Mouse (Mus musculus): ENCODE measurements at regions not wholly inside any gene's neighbourhood (a gene's known extent, or its start where the extent isn't known, plus 50 kb on each side); places are given as distances from the start of the nearest gene placed in this dataset.

DNA sequence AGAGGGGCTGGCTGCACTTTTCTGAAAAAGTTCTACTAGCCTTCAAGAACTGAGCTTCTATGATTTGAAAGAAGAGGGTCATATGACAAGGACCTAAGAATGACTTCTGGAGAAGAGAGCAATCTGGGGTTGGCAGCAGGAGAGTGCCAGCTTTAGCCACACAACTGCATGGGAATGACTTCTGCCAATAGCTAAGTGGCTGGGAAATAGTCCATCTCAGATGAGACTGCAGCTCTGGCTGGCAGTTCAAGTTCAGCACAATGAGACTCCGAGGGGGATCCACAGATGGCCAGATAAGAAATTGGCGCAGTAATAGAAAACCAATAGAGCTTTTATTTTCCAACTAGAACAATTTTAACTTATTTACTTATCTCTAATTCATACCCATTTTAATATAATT lies 122.1 kb upstream of the Fbxo33 start:
- no peak overlapping the region for H3K9ac ChIP-seq (replicated peaks; ENCODE audit: low read length, poor library complexity, severe bottlenecking)
- DNase-seq (ENCODE audit: low spot score) (peak; percentile 4), ATAC-seq (ENCODE audit: low FRiP score) (no peak)
- H3K27me3 ChIP-seq (ENCODE audit: insufficient read depth, low read length) = no peaks in the 10 kb centered on the region
- no peak overlapping the region for H3K4me2 ChIP-seq (ENCODE audit: low read depth, low read length, poor library complexity, severe bottlenecking)
- no peaks in the 10 kb centered on the region for H3K36me3 ChIP-seq (ENCODE audit: insufficient read depth, low read length)
- 83% methylated on average over 2 of the region's 2 CpGs for WGBS
- H3K27ac ChIP-seq (ENCODE audit: low read depth, low read length) = no peak overlapping the region
- no peak for TF ChIP-seq CTCF (IDR thresholded peaks at IDR 0.05)
- H3K4me1 ChIP-seq (ENCODE audit: insufficient read depth, low read length) = no peaks in the 10 kb centered on the region
- no peak overlapping the region for H3K4me3 ChIP-seq (ENCODE audit: low read depth, low read length)
- H3K9me3 ChIP-seq (ENCODE audit: low read length) = no peaks in the 10 kb centered on the region

DNA sequence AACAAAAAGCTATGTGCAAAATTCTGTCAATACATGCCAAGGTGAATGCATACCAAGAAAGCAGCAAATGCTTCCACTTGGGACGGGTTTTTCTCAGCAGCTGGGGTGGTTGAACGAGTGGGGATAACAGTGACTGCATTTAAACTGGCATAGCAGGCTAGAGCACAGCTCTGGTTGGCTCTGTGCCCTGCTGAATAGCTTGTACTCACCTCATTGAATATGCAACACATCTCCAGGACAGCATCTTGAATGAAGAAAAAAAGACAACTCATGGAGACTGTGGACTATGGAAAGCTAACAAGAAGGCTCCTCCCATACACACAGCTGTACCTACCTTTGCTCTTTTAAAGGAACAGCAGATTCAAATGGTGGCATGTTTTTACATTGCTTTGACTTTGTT lies 111.2 kb upstream of the Fbxo33 start:
- WGBS = 29% methylated on average over 2 of the region's 2 CpGs
- ATAC-seq (ENCODE audit: low FRiP score) (no peak), DNase-seq (ENCODE audit: low spot score) (peak; percentile 62)
- Histone ChIP-seq H3K4me2 (ENCODE audit: low read depth, low read length, poor library complexity, severe bottlenecking) (no peak overlapping the region), H3K4me1 (ENCODE audit: insufficient read depth, low read length) (no peaks in the 10 kb centered on the region), H3K36me3 (ENCODE audit: insufficient read depth, low read length) (no peaks in the 10 kb centered on the region), H3K9ac (replicated peaks; ENCODE audit: low read length, poor library complexity, severe bottlenecking) (no peak overlapping the region), H3K27ac (ENCODE audit: low read depth, low read length) (no peak overlapping the region), H3K4me3 (ENCODE audit: low read depth, low read length) (no peak overlapping the region), H3K9me3 (ENCODE audit: low read length) (no peaks in the 10 kb centered on the region), H3K27me3 (ENCODE audit: insufficient read depth, low read length) (no peaks in the 10 kb centered on the region)
- TF ChIP-seq CTCF (IDR thresholded peaks at IDR 0.05) = no peak

DNA sequence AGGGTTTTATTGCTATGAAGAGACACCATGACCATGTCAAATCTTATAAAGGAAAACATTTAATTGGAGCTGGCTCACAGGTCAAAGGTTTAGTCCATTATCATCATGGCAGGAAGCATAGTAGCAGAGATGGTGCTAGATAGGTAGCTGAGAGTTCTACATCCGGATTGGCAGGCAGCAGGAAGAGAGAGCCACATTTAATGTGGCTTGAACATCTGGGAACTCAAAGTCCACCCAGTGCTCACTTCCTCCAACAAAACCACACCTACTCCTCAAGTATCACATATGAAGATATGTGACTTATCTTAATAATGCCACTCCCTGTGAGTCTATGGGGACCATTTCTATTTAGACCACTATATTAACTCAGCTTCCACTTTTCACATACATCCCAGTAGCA lies 93.2 kb upstream of the Fbxo33 start:
- DNase-seq (ENCODE audit: low spot score) (no peak), ATAC-seq (ENCODE audit: low FRiP score) (no peak)
- Histone ChIP-seq H3K4me3 (ENCODE audit: low read depth, low read length) (no peak overlapping the region), H3K9ac (replicated peaks; ENCODE audit: low read length, poor library complexity, severe bottlenecking) (no peak overlapping the region), H3K4me1 (ENCODE audit: insufficient read depth, low read length) (no peaks in the 10 kb centered on the region), H3K36me3 (ENCODE audit: insufficient read depth, low read length) (no peaks in the 10 kb centered on the region), H3K9me3 (ENCODE audit: low read length) (no peaks in the 10 kb centered on the region), H3K27me3 (ENCODE audit: insufficient read depth, low read length) (no peaks in the 10 kb centered on the region), H3K4me2 (ENCODE audit: low read depth, low read length, poor library complexity, severe bottlenecking) (no peak overlapping the region), H3K27ac (ENCODE audit: low read depth, low read length) (no peak overlapping the region)
- TF ChIP-seq CTCF (IDR thresholded peaks at IDR 0.05) = no peak
- WGBS = 59% methylated on average over 1 of the region's 1 CpGs

DNA sequence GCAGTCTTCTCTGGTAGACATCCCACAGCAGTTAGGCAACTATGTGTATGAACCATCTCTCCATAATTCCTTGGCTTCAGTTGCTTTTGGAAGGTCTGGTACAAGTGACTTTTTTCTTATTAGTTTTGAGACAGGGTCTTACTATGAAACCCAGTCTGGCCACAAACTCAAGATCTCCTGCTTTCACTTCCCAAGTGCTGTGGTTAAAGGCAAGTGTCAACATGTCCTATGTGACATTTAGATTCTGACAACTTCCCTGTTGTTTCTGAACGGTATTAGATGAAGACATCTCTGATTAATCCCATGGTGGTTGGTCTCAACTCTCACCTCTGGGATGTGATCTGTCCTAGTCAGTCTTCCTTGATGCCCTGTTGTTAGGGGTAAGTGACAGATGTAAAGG lies 88.4 kb upstream of the Fbxo33 start:
- no peaks in the 10 kb centered on the region for H3K9me3 ChIP-seq (ENCODE audit: low read length)
- H3K9ac ChIP-seq (replicated peaks; ENCODE audit: low read length, poor library complexity, severe bottlenecking) = no peak overlapping the region
- 55% methylated on average over 1 of the region's 1 CpGs for WGBS
- no peaks in the 10 kb centered on the region for H3K27me3 ChIP-seq (ENCODE audit: insufficient read depth, low read length)
- TF ChIP-seq CTCF (IDR thresholded peaks at IDR 0.05) = no peak
- DNase-seq (ENCODE audit: low spot score) (no peak), ATAC-seq (ENCODE audit: low FRiP score) (no peak)
- no peaks in the 10 kb centered on the region for H3K36me3 ChIP-seq (ENCODE audit: insufficient read depth, low read length)
- no peak overlapping the region for H3K4me3 ChIP-seq (ENCODE audit: low read depth, low read length)
- H3K27ac ChIP-seq (ENCODE audit: low read depth, low read length) = no peak overlapping the region
- no peaks in the 10 kb centered on the region for H3K4me1 ChIP-seq (ENCODE audit: insufficient read depth, low read length)
- no peak overlapping the region for H3K4me2 ChIP-seq (ENCODE audit: low read depth, low read length, poor library complexity, severe bottlenecking)

DNA sequence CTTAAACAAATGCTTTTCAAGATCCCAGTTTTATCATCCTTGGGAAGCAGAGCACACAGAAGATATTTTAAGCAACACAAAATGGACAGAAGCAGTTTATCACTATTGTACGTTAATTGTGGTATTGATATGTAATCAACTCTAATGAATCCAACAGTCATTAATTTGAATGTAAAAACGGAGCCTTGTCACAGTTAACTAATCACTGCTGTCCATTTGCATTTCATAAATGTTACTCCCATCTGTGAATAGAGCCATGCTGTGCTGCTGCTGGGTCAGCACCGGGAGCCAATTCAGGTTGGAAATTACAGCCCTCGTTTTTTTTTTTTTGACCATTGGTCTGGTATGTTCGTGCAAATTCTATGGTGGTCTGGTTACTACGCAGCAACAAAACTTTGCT lies 85.0 kb upstream of the Fbxo33 start:
- H3K4me1 ChIP-seq (ENCODE audit: insufficient read depth, low read length) = no peaks in the 10 kb centered on the region
- no peak overlapping the region for H3K27ac ChIP-seq (ENCODE audit: low read depth, low read length)
- DNase-seq (ENCODE audit: low spot score) (no peak), ATAC-seq (ENCODE audit: low FRiP score) (no peak)
- no peaks in the 10 kb centered on the region for H3K27me3 ChIP-seq (ENCODE audit: insufficient read depth, low read length)
- H3K9me3 ChIP-seq (ENCODE audit: low read length) = no peaks in the 10 kb centered on the region
- H3K9ac ChIP-seq (replicated peaks; ENCODE audit: low read length, poor library complexity, severe bottlenecking) = no peak overlapping the region
- H3K4me2 ChIP-seq (ENCODE audit: low read depth, low read length, poor library complexity, severe bottlenecking) = no peak overlapping the region
- TF ChIP-seq CTCF (IDR thresholded peaks at IDR 0.05) = no peak
- 52% methylated on average over 6 of the region's 6 CpGs for WGBS
- H3K36me3 ChIP-seq (ENCODE audit: insufficient read depth, low read length) = no peaks in the 10 kb centered on the region
- no peak overlapping the region for H3K4me3 ChIP-seq (ENCODE audit: low read depth, low read length)
